Mouse (Mus musculus) limb, embryonic 11.5 days (tissue): ENCODE measurements at regions not wholly inside any gene's neighbourhood (a gene's known extent, or its start where the extent isn't known, plus 50 kb on each side); places are given as distances from the start of the nearest gene placed in this dataset.

ENCODE experiments used
- ATAC-seq: fragments of 200-750 bp; cut with Nextera tagmentation; 2 replicates; pipeline ENCODE4 v1.8.0; 2017; ENCODE audit warnings: low read depth; ENCODE audit not compliant: insufficient number of reproducible peaks, low FRiP score, low TSS enrichment
- DNase-seq: peaks from one replicate; pipeline ENCODE4 v3.0.0-alpha.2; 2015; ENCODE audit warnings: low spot score
- H3K27ac ChIP-seq: fragments of 300-500 bp; sonication (generic); replicated peaks from 2 replicates; pipeline ENCODE4 v1.5.1; 2014; ENCODE audit warnings: low read depth, mild to moderate bottlenecking, low read length
- H3K27me3 ChIP-seq: fragments of 300-500 bp; sonication (generic); 2 replicates; pipeline ENCODE4 v1.6.1; 2014; ENCODE audit warnings: mild to moderate bottlenecking, low read length, mixed read lengths; ENCODE audit not compliant: control insufficient read depth, insufficient read depth
- H3K36me3 ChIP-seq: fragments of 300-500 bp; sonication (generic); 2 replicates; pipeline ENCODE4 v1.6.1; 2014; ENCODE audit warnings: mild to moderate bottlenecking, low read length, moderate library complexity, mixed read lengths; ENCODE audit not compliant: control insufficient read depth, insufficient read depth
- H3K4me1 ChIP-seq: fragments of 300-500 bp; sonication (generic); 2 replicates; pipeline ENCODE4 v1.6.1; 2014; ENCODE audit warnings: low read length, mixed read lengths; ENCODE audit not compliant: control insufficient read depth, insufficient read depth
- H3K4me2 ChIP-seq: fragments of 300-500 bp; sonication (generic); 2 replicates; pipeline ENCODE4 v1.6.1; 2014; ENCODE audit warnings: low read depth, mild to moderate bottlenecking, moderate library complexity; ENCODE audit not compliant: severe bottlenecking
- H3K4me3 ChIP-seq: fragments of 300-500 bp; sonication (generic); 2 replicates; pipeline ENCODE4 v1.5.1; 2014; ENCODE audit warnings: low read depth, low read length
- H3K9ac ChIP-seq: fragments of 300-500 bp; sonication (generic); 2 replicates; pipeline ENCODE4 v1.6.1; 2014; ENCODE audit warnings: mild to moderate bottlenecking, low read length
- H3K9me3 ChIP-seq: fragments of 300-500 bp; sonication (generic); 2 replicates; pipeline ENCODE4 v1.6.1; 2016; ENCODE audit warnings: low read length; ENCODE audit not compliant: control insufficient read depth
- WGBS: fragments of 180-500 bp; shearing (Covaris S2); extraction: QIAGEN DNeasy Blood & Tissue Kit; methylation state at CpG from one replicate; pipeline ENCODE4 v1.1.7; 2014; 5-methylcytosine and 5-hydroxymethylcytosine counted together

DNA sequence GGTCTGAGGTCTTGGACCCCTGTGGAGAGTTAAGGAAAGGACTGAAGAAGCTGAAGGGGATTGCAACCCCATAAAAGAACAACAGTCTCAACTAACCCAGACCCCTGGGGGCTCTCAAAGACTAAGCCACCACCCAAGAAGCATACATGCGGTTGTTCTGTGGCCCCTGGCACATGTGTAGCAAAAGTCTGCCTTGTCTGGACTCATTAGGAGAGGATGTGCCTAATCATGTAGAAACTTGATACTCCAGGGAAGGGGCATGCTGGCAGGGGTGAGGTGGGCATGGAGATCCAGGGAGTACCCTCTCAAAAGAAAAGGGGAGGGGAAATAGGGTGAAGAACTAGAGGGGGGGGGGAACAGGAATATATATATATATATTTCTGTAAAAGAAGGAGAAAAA, 1267.1 kb upstream of the Gm10800 start:
- DNase-seq, result peak; percentile 24

More for the DNA sequence above, 1267.1 kb upstream of the Gm10800 start:
- H3K9me3 ChIP-seq, result no peaks in the 10 kb centered on the region
- no peaks in the 10 kb centered on the region for H3K27me3 ChIP-seq
- no peak overlapping the region for H3K27ac ChIP-seq
- H3K9ac ChIP-seq, result no peak overlapping the region
- WGBS, result 39% methylated on average over 1 of the region's 1 CpGs
- H3K36me3 ChIP-seq, result no peaks in the 10 kb centered on the region
- H3K4me1 ChIP-seq, result no peaks in the 10 kb centered on the region
- H3K4me3 ChIP-seq, result no peak overlapping the region
- H3K4me2 ChIP-seq, result no peak overlapping the region
- ATAC-seq, result peak; percentile 40; the same call in 1 of the 2 replicates
